Mouse (Mus musculus) hindbrain, embryonic 11.5 days (tissue): ENCODE data around the gene Ypel2. TPM values are rescaled to one million over a fixed set of nuclear protein-coding genes. Genes with fewer than 3 reads are reported as not detected.
"Not testable (repeated sequence)": the region's sequence is repeated elsewhere in the genome, so short reads cannot be mapped to it uniquely, and the experiment has no call there.

ENCODE experiments used
- ATAC-seq: fragments of 200-750 bp; cut with Nextera tagmentation; 2 replicates; pipeline ENCODE4 v1.8.0; 2017; ENCODE audit warnings: mild to moderate bottlenecking, moderate TSS enrichment, moderate library complexity; ENCODE audit not compliant: low FRiP score
- DNase-seq: peaks from one replicate; pipeline ENCODE4 v3.0.0-alpha.2; 2015; ENCODE audit warnings: low spot score
- H3K27ac ChIP-seq: fragments of 300-500 bp; sonication (generic); 2 replicates; pipeline ENCODE4 v1.5.1; 2014; ENCODE audit warnings: mild to moderate bottlenecking, low read depth, low read length
- H3K27me3 ChIP-seq: fragments of 300-500 bp; sonication (generic); 2 replicates; pipeline ENCODE4 v1.6.1; 2014; ENCODE audit warnings: mild to moderate bottlenecking, low read length, moderate library complexity, mixed read lengths; ENCODE audit not compliant: control insufficient read depth, insufficient read depth
- H3K36me3 ChIP-seq: fragments of 300-500 bp; sonication (generic); 2 replicates; pipeline ENCODE4 v1.6.1; 2014; ENCODE audit warnings: mild to moderate bottlenecking, low read length, moderate library complexity, mixed read lengths; ENCODE audit not compliant: control insufficient read depth, insufficient read depth
- H3K4me1 ChIP-seq: fragments of 300-500 bp; sonication (generic); replicated peaks from 2 replicates; pipeline ENCODE4 v1.6.1; 2014; ENCODE audit warnings: low read length, mixed read lengths; ENCODE audit not compliant: control insufficient read depth, insufficient read depth
- H3K4me2 ChIP-seq: fragments of 300-500 bp; sonication (generic); replicated peaks from 2 replicates; pipeline ENCODE4 v1.6.1; 2014; ENCODE audit warnings: mild to moderate bottlenecking, low read depth, low read length
- H3K4me3 ChIP-seq: fragments of 300-500 bp; sonication (generic); 2 replicates; pipeline ENCODE4 v1.5.1; 2014; ENCODE audit warnings: low read depth, low read length
- H3K9ac ChIP-seq: fragments of 300-500 bp; sonication (generic); 2 replicates; pipeline ENCODE4 v1.6.1; 2014; ENCODE audit warnings: low read depth, low read length
- H3K9me3 ChIP-seq: fragments of 300-500 bp; sonication (generic); 2 replicates; pipeline ENCODE4 v1.6.1; 2016; ENCODE audit warnings: low read length; ENCODE audit not compliant: control insufficient read depth
- WGBS: fragments of 180-500 bp; shearing (Covaris S2); extraction: QIAGEN DNeasy Blood & Tissue Kit; methylation state at CpG from one replicate; pipeline ENCODE4 v1.1.7; 2014; 5-methylcytosine and 5-hydroxymethylcytosine counted together
- polyA plus RNA-seq: library from polyadenylated mRNA; unstranded; fragments of >200 nt; fragmentation: Nextera tagmentation; extraction: Ambion mirVana; gene quantifications from 2 replicates; pipeline ENCODE4 v1.2.1, GENCODE M21; 2014

Ypel2 gene
- 6.8 and 7.3 TPM in 2 replicates for polyA plus RNA-seq

DNA sequence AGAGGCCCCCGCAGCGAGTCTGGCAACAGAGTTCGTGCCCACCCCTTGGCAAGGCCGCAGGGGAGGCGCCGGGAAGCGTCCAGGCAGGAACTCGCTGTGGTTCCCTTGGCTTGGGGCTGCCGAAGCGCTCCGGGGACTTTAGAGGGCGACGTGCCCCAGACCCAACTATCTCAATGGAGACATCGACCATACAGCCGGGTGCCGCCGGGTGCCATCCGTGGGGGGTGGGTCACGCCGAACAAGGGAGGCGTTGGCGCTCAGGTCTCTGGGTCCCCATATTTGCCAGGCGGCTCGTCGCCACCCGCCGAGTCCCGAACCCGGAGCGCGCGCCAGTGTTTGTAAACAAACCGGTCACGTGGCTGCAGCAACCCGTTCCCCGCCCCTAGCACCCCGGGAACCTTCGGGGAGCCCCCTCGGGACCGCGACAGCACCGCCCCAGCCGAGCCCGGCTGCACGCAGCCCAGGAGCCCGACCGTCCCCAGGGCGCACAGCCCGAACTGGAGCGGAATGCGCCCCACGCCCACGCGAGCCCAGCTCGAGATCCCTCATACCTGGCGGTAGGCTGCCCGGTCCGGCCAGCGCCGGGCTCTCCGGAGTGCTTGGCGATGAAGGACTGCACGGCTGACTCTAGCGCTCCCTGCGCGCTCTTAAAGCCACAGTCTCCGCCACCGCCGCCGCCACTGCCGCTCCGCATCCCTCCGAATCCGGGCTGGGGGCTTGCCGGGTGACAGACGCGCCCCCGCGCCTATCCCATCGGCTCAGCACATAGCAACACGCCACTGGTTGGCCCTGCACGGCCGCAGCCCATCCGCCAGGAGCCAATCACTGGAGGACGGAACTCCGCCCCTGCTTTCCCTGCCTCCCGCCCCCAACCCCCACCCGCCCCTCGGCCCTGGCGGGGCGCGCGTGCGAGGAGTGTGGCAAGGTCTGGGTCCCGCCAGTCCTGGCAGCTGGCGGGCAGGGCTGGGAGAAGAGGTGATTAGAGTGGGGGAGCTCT, at the start of gene Ypel2:
TSS of gene Ypel2 (minus strand) at position 667 of the 997 bp plus-strand sequence.
- Histone ChIP-seq H3K9ac (peak within 1 kb of the TSS; percentile 75), H3K4me1 (peaks cover 5% of the 10 kb centered on the region), H3K4me2 (peak within 1 kb of the TSS; percentile 93), H3K27ac (peak within 1 kb of the TSS; percentile 88), H3K9me3 (no peaks in the 10 kb centered on the region), H3K27me3 (no peaks in the 10 kb centered on the region), H3K4me3 (peak within 1 kb of the TSS; percentile 88), H3K36me3 (no peaks in the 10 kb centered on the region)
- peak; percentile 99 for ATAC-seq
- under 1% methylated on average over 92 of the region's 96 CpGs for WGBS
- peak; percentile 94 for DNase-seq

DNA sequence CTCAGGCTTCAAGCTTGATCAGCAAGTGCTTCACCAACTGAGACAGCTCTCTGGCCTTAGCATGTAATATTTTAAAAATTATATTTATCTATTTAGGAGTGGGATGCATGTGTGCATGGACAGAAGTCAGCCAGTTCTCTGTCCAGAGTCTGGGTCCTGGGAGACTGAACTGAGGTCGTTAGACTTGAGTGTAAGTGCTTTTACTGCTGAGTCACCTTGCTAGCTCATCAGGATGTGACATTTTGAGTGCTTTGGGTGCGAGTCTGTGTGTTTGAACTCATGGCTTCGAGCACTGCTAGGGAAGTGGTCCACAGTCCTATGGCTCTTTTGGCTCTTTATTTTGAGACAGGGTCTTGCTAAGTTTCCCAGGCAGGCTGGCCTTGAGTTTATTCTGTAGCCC, 49.5 kb upstream of the Ypel2 start:
- no peaks in the 10 kb centered on the region for H3K27me3 ChIP-seq
- ATAC-seq, result no peak
- WGBS, result 87% methylated on average over 3 of the region's 3 CpGs
- no peak overlapping the region for H3K4me2 ChIP-seq
- H3K27ac ChIP-seq, result no peak overlapping the region
- H3K4me1 ChIP-seq, result no peaks in the 10 kb centered on the region
- peaks cover 11% of the 10 kb centered on the region for H3K36me3 ChIP-seq
- no peaks in the 10 kb centered on the region for H3K9me3 ChIP-seq
- DNase-seq, result no peak
- H3K9ac ChIP-seq, result no peak overlapping the region
- H3K4me3 ChIP-seq, result no peak overlapping the region

DNA sequence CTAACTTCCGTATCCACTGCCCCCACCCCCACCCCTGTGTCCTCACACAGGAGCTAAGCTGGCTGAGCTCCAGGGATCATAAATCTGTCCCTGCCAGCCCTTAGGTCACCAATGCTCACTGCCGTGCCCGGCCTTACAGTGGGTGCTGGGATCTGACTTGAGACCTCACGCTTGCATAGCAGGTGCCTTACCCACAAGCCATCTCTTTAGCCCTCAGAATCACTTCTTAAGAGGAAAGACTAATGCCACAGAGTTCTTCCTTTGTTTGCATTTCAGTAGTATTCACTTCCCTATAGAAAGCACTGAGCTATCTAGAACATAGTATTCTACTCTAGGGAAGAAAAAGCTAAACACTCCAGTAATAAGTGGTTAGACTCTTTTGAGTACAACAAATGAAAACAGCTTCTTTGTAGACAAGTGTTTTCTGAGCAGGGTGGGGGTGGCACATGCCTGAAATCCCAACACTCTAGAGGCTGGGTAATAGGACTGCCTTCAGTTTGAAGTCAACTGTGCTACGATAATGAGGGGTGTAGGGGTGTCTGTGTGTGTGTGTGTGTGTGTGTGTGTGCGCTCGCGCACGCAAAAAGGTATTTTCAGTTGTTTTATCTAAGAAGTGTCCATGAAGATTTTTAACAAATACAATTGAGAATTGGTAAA, 45.9 kb upstream of the Ypel2 start:
- ATAC-seq, result no peak
- H3K9ac ChIP-seq, result no peak overlapping the region

DNA sequence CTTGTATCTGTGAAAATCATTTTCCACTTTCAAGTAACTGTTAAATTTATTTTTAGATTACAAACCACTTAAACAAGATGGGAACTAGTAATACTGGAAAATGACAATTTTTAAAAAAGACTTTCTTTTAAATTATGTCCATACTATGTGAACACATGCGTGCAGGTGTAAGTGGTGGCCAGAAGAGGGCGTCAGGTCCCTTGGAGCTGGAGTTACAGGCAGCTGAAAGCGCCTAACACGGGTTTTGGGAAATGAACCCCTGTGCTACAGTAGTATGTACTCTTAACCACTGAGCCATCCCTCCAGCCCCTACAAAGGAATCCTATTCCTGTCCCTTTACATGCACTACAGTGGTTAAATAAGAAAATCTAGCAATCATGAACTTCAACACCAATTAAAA, 42.7 kb upstream of the Ypel2 start:
- no peak for ATAC-seq
- H3K4me3 ChIP-seq, result no peak overlapping the region
- no peak overlapping the region for H3K27ac ChIP-seq
- H3K36me3 ChIP-seq, result peaks cover 5% of the 10 kb centered on the region
- no peaks in the 10 kb centered on the region for H3K4me1 ChIP-seq
- no peak overlapping the region for H3K9ac ChIP-seq
- H3K4me2 ChIP-seq, result no peak overlapping the region
- DNase-seq, result no peak
- H3K9me3 ChIP-seq, result no peaks in the 10 kb centered on the region
- WGBS, result 70% methylated on average over 4 of the region's 4 CpGs
- no peaks in the 10 kb centered on the region for H3K27me3 ChIP-seq

More for the DNA sequence above, 45.9 kb upstream of the Ypel2 start:
- Histone ChIP-seq H3K27me3 (no peaks in the 10 kb centered on the region), H3K27ac (no peak overlapping the region), H3K4me3 (no peak overlapping the region), H3K36me3 (peaks cover 13% of the 10 kb centered on the region), H3K4me2 (no peak overlapping the region), H3K4me1 (no peaks in the 10 kb centered on the region), H3K9me3 (no peaks in the 10 kb centered on the region)
- DNase-seq, result no peak
- 89% methylated on average over 9 of the region's 9 CpGs for WGBS

DNA sequence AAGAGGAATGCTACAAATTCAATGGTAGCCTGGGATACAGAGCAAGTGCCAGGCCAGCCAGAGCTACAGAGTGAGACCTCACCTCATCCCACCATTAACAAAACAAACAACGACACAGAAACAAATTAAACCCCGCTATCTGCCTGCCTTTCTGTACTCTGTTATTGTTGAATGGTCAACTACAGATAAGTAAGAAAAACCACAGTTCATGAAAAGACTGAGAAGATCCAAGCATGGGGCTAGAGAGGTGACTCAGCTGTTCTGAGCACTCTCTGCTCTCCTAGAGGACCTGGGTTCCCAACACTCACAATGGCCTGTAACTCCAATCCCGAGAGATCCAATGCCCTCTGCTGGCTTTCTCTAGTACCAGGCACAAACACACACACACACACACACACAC, 34.7 kb upstream of the Ypel2 start:
- no peaks in the 10 kb centered on the region for H3K9me3 ChIP-seq
- H3K4me1 ChIP-seq, result no peaks in the 10 kb centered on the region
- no peak overlapping the region for H3K4me2 ChIP-seq
- no peaks in the 10 kb centered on the region for H3K36me3 ChIP-seq
- no peak overlapping the region for H3K9ac ChIP-seq
- no peak overlapping the region for H3K4me3 ChIP-seq
- DNase-seq (no peak), ATAC-seq (no peak)
- H3K27me3 ChIP-seq, result no peaks in the 10 kb centered on the region
- no peak overlapping the region for H3K27ac ChIP-seq
- 88% methylated on average over 3 of the region's 3 CpGs for WGBS

DNA sequence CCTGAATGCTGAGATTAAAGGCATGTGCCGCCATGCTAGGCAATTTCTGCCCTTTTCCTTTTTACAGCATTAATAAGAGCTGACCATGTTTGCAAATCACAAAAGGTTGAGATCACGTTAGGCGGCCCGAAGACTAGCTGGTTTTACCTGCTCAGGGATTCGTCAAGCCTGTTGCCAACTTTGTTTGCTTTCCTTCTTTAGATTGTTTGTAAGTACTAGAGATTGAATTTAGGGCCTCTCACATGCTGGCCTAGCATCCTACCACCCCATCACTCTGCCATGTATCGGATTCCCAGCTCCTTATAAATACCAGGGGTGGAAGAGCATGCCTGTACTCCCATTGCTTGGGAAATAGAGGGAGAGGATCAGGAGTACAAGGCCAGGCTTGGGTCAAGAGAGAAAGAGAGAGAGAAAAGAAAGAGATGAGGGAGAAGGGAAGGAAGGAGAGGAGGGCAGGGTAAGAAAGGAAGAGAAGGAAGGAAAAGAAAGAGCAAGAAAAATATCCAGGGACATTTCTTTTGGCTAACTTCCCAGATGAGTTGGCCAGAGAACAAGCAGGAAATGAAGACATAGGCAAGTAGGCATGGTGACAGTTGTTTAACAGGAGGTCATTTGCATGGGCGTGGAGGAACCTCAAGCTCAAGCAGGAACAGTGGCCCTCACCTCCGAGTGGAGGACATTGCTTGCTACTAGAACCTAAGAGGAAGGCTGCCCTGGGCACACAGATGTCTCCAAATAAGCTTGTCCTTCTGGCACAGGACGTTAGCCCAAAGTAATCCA, 32.8 kb upstream of the Ypel2 start:
- Histone ChIP-seq H3K27me3 (no peaks in the 10 kb centered on the region), H3K9me3 (no peaks in the 10 kb centered on the region), H3K4me1 (no peaks in the 10 kb centered on the region), H3K27ac (no peak overlapping the region), H3K4me2 (no peak overlapping the region), H3K9ac (no peak overlapping the region), H3K36me3 (no peaks in the 10 kb centered on the region), H3K4me3 (no peak overlapping the region)
- DNase-seq, result no peak
- no peak for ATAC-seq
- 82% methylated on average over 9 of the region's 9 CpGs for WGBS

DNA sequence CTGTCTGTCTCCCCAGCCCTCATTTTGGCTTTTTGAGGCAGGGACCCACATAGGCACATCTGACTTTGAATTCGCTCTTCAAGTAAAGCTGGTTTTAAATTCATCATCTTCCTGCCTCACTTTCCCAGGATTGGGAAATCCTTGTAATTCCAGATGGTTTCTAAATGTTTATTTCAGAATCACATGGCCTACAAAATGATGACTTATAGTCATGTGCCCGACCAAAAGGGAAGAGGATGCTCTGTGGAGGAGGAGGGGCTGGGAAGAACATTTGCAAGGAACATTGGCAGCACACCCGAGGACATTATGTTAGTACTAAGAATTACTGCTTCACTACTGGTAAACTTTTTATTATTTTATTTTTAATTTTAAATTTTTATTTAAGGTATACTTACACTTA, 31.8 kb upstream of the Ypel2 start:
- Histone ChIP-seq H3K4me2 (no peak overlapping the region), H3K4me3 (no peak overlapping the region), H3K9me3 (no peaks in the 10 kb centered on the region), H3K9ac (no peak overlapping the region), H3K36me3 (no peaks in the 10 kb centered on the region), H3K4me1 (no peaks in the 10 kb centered on the region), H3K27me3 (no peaks in the 10 kb centered on the region), H3K27ac (no peak overlapping the region)
- WGBS, result 84% methylated on average over 3 of the region's 3 CpGs
- ATAC-seq (no peak), DNase-seq (no peak)

DNA sequence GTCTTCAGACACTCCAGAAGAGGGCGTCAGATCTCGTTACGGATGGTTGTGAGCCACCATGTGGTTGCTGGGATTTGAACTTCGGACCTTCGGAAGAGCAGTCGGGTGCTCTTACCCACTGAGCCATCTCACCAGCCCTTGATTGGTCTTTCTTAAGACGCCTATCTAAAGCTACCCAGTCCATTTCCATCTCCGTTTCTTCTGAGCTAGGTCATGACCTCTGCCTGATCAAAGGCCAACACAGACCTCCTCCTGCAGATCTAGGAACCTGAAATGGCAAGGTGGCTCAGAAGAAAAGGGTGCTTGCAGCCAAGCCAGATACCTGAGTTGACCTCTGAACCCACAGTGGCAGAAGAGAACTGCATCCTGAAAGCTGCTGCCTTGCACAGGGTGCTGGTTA, 29.7 kb upstream of the Ypel2 start:
- not testable (repeated sequence) for H3K4me2 ChIP-seq, H3K36me3 ChIP-seq, H3K9ac ChIP-seq, DNase-seq, H3K27ac ChIP-seq, H3K27me3 ChIP-seq, H3K9me3 ChIP-seq, H3K4me3 ChIP-seq, ATAC-seq, H3K4me1 ChIP-seq
- 63% methylated on average over 8 of the region's 8 CpGs for WGBS
